Mouse (Mus musculus): ENCODE measurements around the gene Pin1rt1.

DNA sequence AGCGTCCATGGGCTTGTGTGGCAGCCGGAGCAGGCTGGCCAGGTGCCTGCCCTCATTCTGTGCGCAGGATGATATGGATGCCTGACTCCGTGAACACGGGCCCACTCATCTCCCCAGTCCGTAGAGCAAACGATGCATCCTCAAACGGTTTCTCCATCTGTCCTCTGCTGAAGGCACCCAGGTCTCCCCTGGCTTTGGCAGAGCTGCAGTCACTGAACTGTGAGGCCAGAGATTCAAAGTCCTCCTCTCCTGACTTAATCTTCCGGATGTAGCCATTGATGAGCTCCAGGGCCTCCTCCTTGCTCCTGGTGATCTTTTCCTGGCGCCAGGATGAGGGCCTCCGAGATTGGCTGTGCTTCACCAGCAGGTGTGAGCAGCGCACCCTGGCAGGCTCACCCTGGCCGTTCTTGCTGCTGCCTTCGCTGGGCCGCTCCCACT, 1.9 kb downstream of the Pin1rt1 start:
- TF ChIP-seq POLR2A (IDR thresholded peaks at IDR 0.05; ENCODE audit: insufficient read depth, low read depth, low read length) = no peak
- TF ChIP-seq CTCF (IDR thresholded peaks at IDR 0.05; ENCODE audit: insufficient read depth, low read depth, low read length) = no peak

All from olfactory bulb, adult 2 months (tissue).